ENCODE assay signal across 14 mouse cellular contexts in the genomic region with DNA sequence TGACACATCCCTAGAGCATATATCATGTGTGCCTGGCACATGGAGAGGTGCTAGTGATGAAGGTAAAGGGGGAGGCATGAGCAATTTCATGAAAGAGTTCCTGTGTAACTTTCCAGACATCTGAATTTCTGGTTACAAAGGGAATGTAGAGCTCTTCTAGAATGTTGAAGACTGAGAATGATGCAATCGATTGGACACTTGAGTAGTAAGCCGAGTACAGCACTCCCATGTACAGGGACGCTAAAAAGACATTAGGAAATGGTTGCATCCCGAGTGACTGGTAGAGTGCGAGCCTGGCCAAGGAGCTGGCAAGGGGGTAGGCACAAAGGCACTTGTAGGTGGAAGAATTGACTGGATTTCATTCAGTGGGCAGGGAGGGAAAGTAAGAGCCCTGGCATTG.
"Had no signal": no experiment of that assay in that cellular context is flagged by ENCODE, and none has a peak within 500 bp of the region (broad histone marks: within the 10 kb centered on the region; RNA-seq: fewer than 3 reads in every experiment).

No protein-coding gene starts in this region.

- H3K4me3 ChIP-seq: liver, embryonic 12.5 days; midbrain, embryonic 10.5 days; midbrain, embryonic 12.5 days; neural tube, embryonic 12.5 days; stomach, embryonic 15.5 days had no signal

- H3K4me2 ChIP-seq: liver, embryonic 12.5 days; lung, embryonic 14.5 days; midbrain, embryonic 12.5 days; neural tube, embryonic 12.5 days; stomach, embryonic 15.5 days had no signal

- ATAC-seq: liver, embryonic 12.5 days; midbrain, embryonic 16.5 days had no signal

- H3K9me3 ChIP-seq: liver, embryonic 12.5 days; midbrain, embryonic 10.5 days; midbrain, embryonic 12.5 days; neural tube, embryonic 12.5 days; stomach, embryonic 15.5 days had no signal

- H3K36me3 ChIP-seq: liver, embryonic 12.5 days; midbrain, embryonic 10.5 days; midbrain, embryonic 12.5 days; neural tube, embryonic 12.5 days; stomach, embryonic 15.5 days had no signal

- H3K9ac ChIP-seq: liver, embryonic 12.5 days; liver, embryonic 14.5 days; lung, embryonic 14.5 days; midbrain, embryonic 12.5 days; neural tube, embryonic 12.5 days; stomach, embryonic 15.5 days had no signal

- H3K27ac ChIP-seq: liver, embryonic 12.5 days; liver, embryonic 14.5 days; midbrain, embryonic 10.5 days; midbrain, embryonic 12.5 days; neural tube, embryonic 12.5 days; stomach, embryonic 15.5 days; stomach, postnatal 0 days had no signal

- DNase-seq: lung, embryonic 14.5 days; midbrain, embryonic 14.5 days; right cerebral cortex, postnatal 14 days; thymus, adult 2 months; thymus, postnatal 14 days; thymus, postnatal 36 days had no signal

- H3K27me3 ChIP-seq: liver, embryonic 12.5 days; midbrain, embryonic 12.5 days; neural tube, embryonic 12.5 days; stomach, embryonic 15.5 days had no signal

- H3K4me1 ChIP-seq: liver, embryonic 12.5 days; midbrain, embryonic 10.5 days; midbrain, embryonic 12.5 days; neural tube, embryonic 12.5 days; stomach, embryonic 15.5 days had no signal
